Mouse (Mus musculus): Measurements from ENCODE around the gene Acadvl.
A peak's percentile ranks its signal among the peaks of the same experiment; 100 is the strongest.

Gene Acadvl

GRCm38 (mm10) chr11:70001865-70002264, 13.3 kb downstream of the Acadvl start:
- peak in 1 of 2 experiments; percentile 56 for DNase-seq (ENCODE audit: low spot score in 2 of 2)

GRCm38 (mm10) chr11:70001159-70001558, 14.1 kb downstream of the Acadvl start:
- DNase-seq (ENCODE audit: low spot score in 2 of 2): no peak

- peak; percentile 74 to 81 for DNase-seq (ENCODE audit: low spot score in 2 of 2)
These were observed 14.8 kb downstream of the Acadvl start, which contains the start of gene Dvl2 for GRCm38 (mm10) chr11:70000396-70000898. Gene Dvl2 (plus strand): TSS chr11:70000595.

DNA sequence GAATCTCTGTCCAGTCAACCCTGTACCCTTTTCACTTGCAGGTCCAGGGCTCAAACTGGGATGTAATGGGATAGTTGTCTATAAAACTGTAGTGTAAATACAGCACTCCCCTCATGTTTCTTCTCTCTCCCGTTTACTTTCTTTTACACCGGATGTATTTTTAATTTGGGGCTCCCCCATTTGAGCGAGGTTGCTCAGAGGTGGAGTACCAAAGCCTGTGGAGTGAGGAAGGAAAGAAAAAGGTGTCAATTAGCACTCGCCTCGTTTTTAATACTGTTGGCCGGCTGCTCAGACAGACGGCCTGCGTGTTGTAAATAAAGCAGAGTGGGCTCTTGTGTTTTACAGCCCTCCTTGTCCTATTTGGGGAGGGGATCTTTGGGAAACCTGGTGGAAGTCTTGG, 15.5 kb downstream of the Acadvl start:
- no peak for DNase-seq (ENCODE audit: low spot score in 2 of 2)

DNA sequence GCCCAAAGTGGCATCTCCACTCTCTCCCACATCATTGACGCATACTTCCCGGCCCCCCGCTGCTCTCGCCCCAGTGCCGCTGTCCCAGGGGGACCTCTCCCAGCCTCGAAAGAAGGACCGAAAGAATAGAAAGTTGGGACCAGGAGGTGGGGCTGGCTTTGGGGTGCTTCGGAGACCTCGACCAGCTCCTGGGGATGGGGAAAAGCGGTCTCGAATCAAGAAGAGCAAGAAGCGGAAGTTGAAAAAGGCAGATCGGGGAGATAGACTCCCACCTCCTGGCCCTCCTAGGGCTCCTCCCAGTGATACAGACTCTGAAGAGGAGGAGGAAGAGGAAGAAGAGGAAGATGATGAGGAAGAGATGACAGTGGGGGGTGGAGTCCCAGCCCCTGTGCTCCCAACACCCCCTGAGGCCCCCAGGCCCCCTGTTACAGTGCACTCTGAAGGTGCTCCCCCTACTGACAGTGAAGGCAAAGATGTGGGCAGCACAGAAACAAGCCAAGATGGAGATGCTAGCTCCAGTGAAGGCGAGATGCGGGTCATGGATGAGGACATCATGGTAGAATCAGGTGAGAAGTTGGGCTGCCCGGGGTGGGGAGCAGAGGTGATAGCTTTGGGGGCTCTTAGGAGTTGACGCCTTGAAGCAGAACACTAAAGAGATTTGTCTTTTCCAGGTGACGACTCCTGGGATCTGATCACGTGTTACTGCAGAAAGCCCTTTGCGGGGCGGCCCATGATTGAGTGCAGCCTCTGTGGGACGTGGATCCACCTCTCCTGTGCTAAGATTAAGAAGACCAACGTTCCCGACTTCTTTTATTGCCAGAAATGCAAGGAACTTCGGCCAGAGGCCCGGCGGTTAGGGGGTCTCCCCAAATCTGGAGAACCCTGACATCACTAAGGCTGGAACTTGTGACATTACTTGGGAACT, 16.4 kb downstream of the Acadvl start:
- DNase-seq (ENCODE audit: low spot score in 2 of 2): no peak

DNA sequence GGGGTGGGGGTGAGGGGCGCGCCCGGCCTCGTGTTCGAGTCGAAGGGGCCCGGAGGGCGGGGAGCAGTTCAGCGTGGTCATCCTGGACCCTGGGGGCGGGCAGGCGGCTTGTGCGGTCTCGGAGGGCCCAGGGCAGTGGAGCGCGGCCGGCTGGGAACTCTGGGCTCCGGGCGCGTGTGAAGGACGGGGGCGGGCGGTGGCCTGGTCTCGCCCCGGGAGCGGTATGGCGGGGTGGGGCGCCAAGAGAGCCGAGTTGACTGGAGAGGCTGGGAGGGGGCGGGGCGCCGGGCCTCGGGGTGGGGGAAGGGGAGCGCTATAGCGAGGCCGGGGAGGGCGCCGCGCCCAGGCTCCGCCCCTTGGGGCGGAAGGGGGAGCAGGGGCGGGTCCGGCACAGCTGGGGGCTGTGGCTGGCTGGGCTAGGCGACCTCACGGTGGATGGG, 18.1 kb downstream of the Acadvl start:
- peak; percentile 80 to 84 for DNase-seq (ENCODE audit: low spot score in 2 of 2)

DNA sequence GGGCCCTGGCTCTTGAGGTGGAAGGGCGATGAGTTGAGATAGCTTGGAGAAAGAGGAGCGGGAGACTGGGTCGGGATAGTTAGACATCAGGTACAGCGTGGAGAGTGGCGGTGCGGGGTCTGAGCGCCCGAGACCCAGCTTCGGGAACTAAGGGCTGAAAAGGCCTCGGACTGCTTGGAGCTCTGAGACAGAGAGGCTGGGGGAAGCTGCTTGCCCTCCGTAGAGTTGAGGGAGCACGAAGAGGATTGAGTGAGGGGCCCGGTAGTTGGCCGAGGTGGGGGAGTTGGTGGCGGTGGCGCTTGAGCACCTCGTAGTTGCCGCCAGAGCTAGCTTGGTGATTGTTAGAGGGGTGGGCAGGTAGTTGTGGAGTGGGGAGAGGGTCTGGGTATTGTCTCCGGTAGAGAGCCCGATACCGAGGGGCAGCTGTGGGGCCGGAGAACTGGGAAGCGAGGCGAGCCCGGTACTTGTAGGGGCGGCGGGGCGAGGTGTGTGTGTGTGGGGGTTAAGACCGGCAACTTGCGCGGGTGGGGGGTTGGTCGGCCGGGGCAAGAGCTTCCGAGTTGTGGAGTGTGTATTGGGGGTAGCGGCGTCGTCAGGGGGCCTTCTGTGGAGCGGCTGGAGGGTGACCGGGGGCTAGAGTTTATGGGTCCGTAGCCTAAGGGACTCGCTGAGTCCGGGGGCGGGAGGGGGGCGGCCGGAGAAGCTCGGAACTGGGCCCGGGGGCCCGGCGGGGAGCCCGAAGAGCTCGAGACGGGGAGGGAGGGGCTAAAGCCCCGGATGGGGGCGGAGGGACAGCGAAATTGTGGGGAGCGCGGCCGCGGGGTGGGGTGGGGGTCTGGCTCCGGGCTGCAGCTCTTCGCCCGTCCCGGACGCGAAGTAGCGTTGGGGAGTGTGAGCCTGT, 18.8 kb downstream of the Acadvl start:
- DNase-seq (ENCODE audit: low spot score in 2 of 2): peak in 1 of 2 experiments; percentile 51

DNA sequence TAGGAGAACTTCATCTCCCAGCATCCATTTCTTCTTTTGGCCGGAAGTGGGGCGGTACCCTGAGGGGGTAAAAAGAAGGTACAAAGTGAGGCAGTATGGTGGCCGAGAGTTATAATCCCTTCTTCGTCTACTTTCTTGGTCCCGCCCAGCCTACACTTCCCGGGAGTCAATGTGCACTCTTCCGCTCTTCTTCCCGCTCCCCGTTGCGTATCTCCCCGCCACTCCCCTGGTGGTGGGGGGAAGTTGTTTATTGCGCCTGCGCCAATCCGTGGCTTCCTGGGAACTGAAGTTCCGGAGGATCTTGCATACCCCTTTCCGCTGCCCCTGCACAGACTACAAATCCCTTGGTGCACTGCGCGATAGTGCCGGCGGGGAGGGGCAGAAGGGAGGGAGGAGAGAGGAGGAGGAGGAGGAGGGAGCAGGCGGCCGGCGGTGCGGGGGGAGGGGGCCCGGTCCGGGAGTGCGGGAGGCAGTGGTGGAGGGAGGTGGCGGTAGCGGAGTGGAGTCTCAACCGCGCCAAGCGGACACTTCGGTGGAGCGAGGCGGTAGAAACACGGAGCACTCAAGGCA, 19.7 kb downstream of the Acadvl start, which contains the start of gene Phf23:
Gene Phf23, plus strand, starts transcription at position 387 of the 570 bp plus-strand sequence.
- DNase-seq (ENCODE audit: low spot score in 2 of 2): peak; percentile 92 to 93

GRCm38 (mm10) chr11:69994401-69995090, 20.7 kb downstream of the Acadvl start:
- no peak for DNase-seq (ENCODE audit: low spot score in 2 of 2)

- no peak for DNase-seq (ENCODE audit: low spot score in 2 of 2)
These were observed 22.3 kb downstream of the Acadvl start for GRCm38 (mm10) chr11:69992932-69993331.

DNA sequence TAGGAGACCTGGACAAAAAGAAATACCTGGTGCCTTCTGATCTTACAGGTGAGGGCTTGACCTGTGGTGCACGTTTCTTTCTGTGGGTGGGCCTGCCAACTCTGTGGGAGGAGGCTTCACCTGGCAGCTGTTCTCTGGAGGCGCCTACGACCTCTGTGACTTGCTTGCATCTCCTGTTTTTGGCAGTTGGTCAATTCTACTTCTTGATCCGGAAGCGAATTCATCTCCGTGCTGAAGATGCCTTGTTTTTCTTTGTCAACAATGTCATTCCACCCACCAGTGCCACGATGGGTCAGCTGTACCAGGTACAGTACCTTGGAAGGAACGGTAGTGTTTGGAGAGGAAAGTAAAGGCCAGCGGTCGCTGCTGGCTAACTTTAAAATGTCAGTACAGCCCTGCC, 22.8 kb downstream of the Acadvl start:
- no peak for DNase-seq (ENCODE audit: low spot score in 2 of 2)

DNA sequence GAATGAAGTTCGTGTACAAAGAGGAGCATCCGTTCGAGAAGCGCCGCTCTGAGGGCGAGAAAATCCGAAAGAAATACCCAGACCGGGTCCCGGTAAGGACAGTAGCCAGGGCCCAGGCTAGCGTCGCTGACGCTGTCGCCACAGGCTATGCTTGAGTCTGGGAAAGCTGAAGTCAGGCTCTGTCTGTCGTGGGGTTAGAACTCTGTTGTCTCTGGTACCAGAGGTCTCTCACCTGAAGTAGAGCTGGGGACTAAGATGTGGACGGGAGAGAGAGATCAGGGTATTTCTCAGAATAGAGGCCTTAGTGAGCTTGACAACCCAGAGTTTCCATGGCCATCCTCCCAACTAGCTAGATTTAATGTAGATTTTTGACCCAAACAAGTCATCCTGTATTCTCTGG, 23.5 kb downstream of the Acadvl start:
- no peak for DNase-seq (ENCODE audit: low spot score in 2 of 2)

DNA sequence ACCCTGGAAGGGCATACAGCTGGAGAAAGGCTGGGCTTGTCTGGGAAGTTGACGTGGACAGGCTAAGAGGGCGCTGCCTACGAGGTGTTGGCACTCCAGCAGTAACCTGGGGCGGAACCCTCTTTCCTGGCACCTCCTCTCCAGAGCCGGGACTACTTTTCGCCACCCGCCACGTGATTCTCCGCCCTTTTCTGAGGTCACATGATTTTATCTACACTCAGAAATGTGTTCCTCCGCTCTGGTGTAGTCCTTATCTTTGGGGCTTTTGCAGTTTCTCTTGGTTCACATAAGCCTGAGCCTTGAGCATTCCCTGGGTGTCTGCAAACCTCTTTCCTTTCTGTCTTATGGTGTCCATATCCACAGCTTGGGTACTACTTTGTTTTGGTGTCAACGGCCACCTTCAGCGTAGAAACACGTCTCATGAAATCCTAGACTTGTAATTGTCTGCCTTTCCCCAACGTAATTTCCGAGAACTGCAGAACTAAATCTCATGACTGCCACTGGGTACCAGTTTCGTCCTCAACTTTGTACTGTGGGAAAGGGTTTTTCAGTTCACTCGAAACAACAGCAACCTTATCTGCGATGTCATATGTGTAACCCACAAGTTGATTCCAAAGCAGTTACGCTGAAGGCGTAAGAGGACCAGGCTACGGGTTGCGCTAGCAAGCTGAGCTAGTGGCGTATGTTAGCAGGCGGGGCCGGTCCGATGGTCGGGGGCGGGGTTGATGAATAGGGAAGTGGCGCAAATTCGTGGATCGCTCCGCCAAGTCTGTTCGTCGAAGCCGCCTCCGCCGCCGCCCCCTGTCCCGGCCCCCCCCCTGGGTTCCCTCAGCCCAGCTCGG, 24.1 kb downstream of the Acadvl start, which contains the start of gene Gabarap:
Gene Gabarap, plus strand, starts transcription at position 294 of the 842 bp plus-strand sequence.
- DNase-seq (ENCODE audit: low spot score in 2 of 2): peak; percentile 92 to 94

DNA sequence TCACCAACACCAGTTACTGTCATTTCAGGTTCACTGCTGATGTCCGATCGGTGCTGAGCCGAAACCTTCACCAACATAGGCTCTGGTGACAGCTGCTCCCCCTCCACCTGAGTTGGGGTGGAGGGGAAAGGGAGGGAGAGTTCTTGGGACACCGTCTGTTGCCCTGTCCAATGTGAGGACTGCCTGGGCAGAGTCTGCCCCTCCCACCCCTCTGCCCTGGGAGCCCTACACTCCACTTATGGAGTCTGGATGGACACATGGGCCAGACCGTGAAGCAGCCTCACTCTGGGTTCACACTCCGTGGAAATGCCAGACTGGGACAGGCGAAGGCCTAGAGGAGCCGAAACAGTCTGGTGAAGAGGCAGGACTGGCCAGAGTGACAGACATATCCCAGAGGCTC, 25.3 kb downstream of the Acadvl start:
- DNase-seq (ENCODE audit: low spot score in 2 of 2): no peak

DNA sequence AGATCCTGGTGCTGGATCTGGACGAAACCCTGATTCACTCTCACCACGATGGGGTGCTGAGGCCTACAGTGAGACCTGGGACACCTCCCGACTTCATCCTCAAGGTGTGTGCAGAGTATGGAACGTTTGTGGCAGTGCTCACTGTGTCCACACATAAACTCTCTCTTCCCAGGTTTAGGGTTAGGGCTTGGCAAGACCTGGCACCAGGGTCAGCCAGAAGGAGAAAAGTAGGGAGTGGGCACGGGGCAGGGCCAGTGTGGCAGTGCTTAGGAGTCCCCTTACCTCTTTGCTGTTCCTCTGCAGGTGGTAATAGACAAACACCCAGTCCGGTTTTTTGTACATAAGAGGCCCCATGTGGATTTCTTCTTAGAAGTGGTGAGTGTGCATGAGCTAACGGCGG, 30.8 kb downstream of the Acadvl start:
- no peak for DNase-seq (ENCODE audit: low spot score in 2 of 2)

GRCm38 (mm10) chr11:69983377-69983776, 31.8 kb downstream of the Acadvl start:
- DNase-seq (ENCODE audit: low spot score in 2 of 2): no peak

GRCm38 (mm10) chr11:69982877-69983276, 32.3 kb downstream of the Acadvl start:
- no peak for DNase-seq (ENCODE audit: low spot score in 2 of 2)

DNA sequence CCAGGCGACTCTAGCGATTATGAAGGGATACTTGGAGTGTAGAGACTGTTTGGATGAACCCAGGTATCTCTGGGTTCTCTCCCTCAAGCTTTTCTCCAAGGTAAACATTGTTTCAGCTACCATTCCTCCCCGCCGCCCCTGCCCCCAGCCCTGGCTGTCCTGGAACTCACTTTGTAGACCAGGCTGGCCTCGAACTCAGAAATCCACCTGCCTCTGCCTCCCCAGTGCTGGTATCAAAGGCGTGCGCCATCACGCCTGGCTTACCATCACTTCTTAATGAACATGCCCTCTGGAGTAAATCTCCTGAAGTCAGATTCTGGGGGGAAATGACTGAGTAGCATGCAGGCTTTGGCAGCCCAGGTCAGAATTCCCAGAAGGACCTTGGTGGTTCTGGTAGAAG, 33.0 kb downstream of the Acadvl start, which contains the start of gene Elp5:
Gene Elp5, minus strand, starts transcription at position 293 of the 400 bp plus-strand sequence.
- DNase-seq (ENCODE audit: low spot score in 2 of 2): no peak

DNA sequence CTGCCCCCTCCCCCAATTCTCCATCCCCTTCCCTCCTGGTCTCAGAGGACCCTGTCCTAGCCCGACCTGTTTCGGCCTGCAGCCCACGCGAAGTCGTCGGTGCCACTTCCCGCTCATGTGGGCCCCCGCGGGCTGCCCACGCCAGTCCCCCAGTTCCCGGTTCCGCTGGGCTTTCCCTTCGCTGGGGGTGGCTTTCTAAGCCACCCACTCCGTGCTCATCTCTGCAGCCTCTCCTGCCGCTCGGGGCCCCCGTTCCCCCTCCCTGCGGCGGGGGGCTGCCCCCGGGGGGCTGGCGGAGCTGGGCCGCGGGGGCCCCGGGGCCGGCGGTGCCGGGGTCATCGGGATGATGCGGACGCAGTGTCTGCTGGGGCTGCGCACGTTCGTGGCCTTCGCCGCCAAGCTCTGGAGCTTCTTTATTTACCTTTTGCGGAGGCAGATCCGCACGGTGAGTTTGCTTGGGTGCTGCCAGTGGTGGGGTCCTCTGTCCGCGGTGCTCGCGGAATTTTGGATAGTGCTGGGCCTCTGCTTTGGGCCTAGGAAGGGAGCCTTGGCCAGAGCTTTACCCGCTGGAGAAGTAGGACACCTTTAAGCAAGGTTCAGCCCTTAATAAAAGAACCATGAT, 34.0 kb downstream of the Acadvl start, which contains the start of gene Ctdnep1:
Gene Ctdnep1, plus strand, starts transcription at position 16 of the 622 bp plus-strand sequence.
- peak in 1 of 2 experiments; percentile 40 for DNase-seq (ENCODE audit: low spot score in 2 of 2)
